Mouse (Mus musculus) bone marrow macrophage, adult 2 months (primary cell): ENCODE measurements around the gene Cdk14.

Experiments
- CTCF ChIP-seq: IDR thresholded peaks from 2 replicates; pipeline ENCODE4 v1.5.1; 2012; ENCODE audit warnings: low read depth, mild to moderate bottlenecking, low read length, moderate library complexity
- POLR2A ChIP-seq: IDR thresholded peaks from 2 replicates; pipeline ENCODE4 v1.6.1; 2012; ENCODE audit warnings: mild to moderate bottlenecking, low read depth, low read length, borderline replicate concordance

- TF ChIP-seq CTCF, result no peak
- TF ChIP-seq POLR2A, result no peak
Observed at GRCm38 (mm10) chr5:4892734-4893133, 527.4 kb downstream of the Cdk14 start.
